Mouse (Mus musculus) MEL (cell line): ENCODE measurements around the gene Cables2. TPM values are rescaled to one million over a fixed set of nuclear protein-coding genes. Genes with fewer than 3 reads are reported as not detected.

ENCODE experiments used
- DNase-seq: peaks from one replicate; pipeline ENCODE4 v3.0.0; 2011; ENCODE audit warnings: low read depth, low spot score
- H3K27ac ChIP-seq: 2 replicates; pipeline ENCODE4 v1.5.1; 2012; ENCODE audit warnings: low read depth, mild to moderate bottlenecking, control low read depth, low read length, moderate library complexity; ENCODE audit not compliant: control insufficient read depth
- H3K27me3 ChIP-seq, 2 experiments: fragments of 150-350 bp in 1 of 2; sonication (generic) in 1 of 2; 2 replicates each; pipeline ENCODE4 v1.6.1; 2012; ENCODE audit warnings: low read length in 2 of 2, mild to moderate bottlenecking in 2 of 2, improper control_type of control experiment in 1 of 2, moderate library complexity in 1 of 2; ENCODE audit not compliant: insufficient read depth in 2 of 2, control insufficient read depth in 1 of 2
- H3K36me3 ChIP-seq, 2 experiments: 2 replicates each; pipeline ENCODE4 v1.6.1; 2012 to 2014; ENCODE audit warnings: low read length in 2 of 2, improper control_type of control experiment in 1 of 2, inconsistent platforms in 1 of 2, mild to moderate bottlenecking in 1 of 2; ENCODE audit not compliant: insufficient read depth in 2 of 2, control insufficient read depth in 1 of 2
- H3K4me1 ChIP-seq, 2 experiments: fragments of 150-350 bp in 1 of 2; sonication (generic) in 1 of 2; 2 replicates each; pipeline ENCODE4 v1.6.1; 2012; ENCODE audit warnings: low read length in 2 of 2, improper control_type of control experiment in 1 of 2, mild to moderate bottlenecking in 1 of 2; ENCODE audit not compliant: insufficient read depth in 2 of 2, control insufficient read depth in 1 of 2
- H3K4me3 ChIP-seq, 2 experiments: fragments of 150-350 bp in 1 of 2; sonication (generic) in 1 of 2; 2 replicates each; pipeline ENCODE4 v1.5.1; 2012; ENCODE audit warnings: low read depth in 2 of 2, low read length in 2 of 2, mild to moderate bottlenecking in 2 of 2, moderate library complexity in 2 of 2, control low read depth in 1 of 2, improper control_type of control experiment in 1 of 2; ENCODE audit not compliant: control insufficient read depth in 1 of 2, insufficient read depth in 1 of 2
- H3K79me2 ChIP-seq: 2 replicates; pipeline ENCODE4 v1.6.1; 2012; ENCODE audit warnings: mild to moderate bottlenecking, low read length, moderate library complexity; ENCODE audit not compliant: control insufficient read depth, poor library complexity, insufficient read depth
- H3K9ac ChIP-seq: 2 replicates; pipeline ENCODE4 v1.6.1; 2012; ENCODE audit warnings: low read depth, mild to moderate bottlenecking, control low read depth, low read length, moderate library complexity; ENCODE audit not compliant: control insufficient read depth, poor library complexity, severe bottlenecking
- H3K9me3 ChIP-seq: fragments of 150-350 bp; sonication (generic); replicated peaks from 2 replicates; pipeline ENCODE4 v1.6.1; 2012; ENCODE audit warnings: mild to moderate bottlenecking, low read length, improper control_type of control experiment, moderate library complexity; ENCODE audit not compliant: insufficient read depth
- BHLHE40 ChIP-seq: IDR thresholded peaks from 2 replicates; pipeline ENCODE4 v1.6.1; 2012; ENCODE audit warnings: low read depth, mild to moderate bottlenecking, inconsistent platforms, low read length, improper control_type of control experiment, borderline replicate concordance
- CHD1 ChIP-seq: IDR thresholded peaks from 2 replicates; pipeline ENCODE4 v1.6.1; 2012; ENCODE audit warnings: low read depth, mild to moderate bottlenecking, inconsistent platforms, low read length, improper control_type of control experiment
- CTCF ChIP-seq, 3 experiments: IDR thresholded peaks in 2 of 3; conservative IDR thresholded peaks in 1 of 3; 2 replicates each; pipeline ENCODE4 v1.5.1; 2011 to 2012; ENCODE audit warnings: low read length in 3 of 3, low read depth in 2 of 3, mild to moderate bottlenecking in 2 of 3, improper control_type of control experiment in 1 of 3, inconsistent platforms in 1 of 3, mixed read lengths in 1 of 3, moderate library complexity in 1 of 3; ENCODE audit not compliant: control insufficient read depth in 1 of 3, insufficient read depth in 1 of 3, poor library complexity in 1 of 3, severe bottlenecking in 1 of 3
- ELF1 ChIP-seq: IDR thresholded peaks from 2 replicates; pipeline ENCODE4 v1.6.1; 2014; ENCODE audit warnings: low read depth, mild to moderate bottlenecking, inconsistent platforms, low read length, improper control_type of control experiment, moderate library complexity
- EP300 ChIP-seq, 2 experiments: IDR thresholded peaks; 2 replicates each; pipeline ENCODE4 v1.6.1; 2011; ENCODE audit warnings: improper control_type of control experiment in 2 of 2, low read length in 2 of 2, low read depth in 1 of 2, mild to moderate bottlenecking in 1 of 2
- GABPA ChIP-seq: IDR thresholded peaks from 2 replicates; pipeline ENCODE4 v1.6.1; 2012; ENCODE audit warnings: low read depth, mild to moderate bottlenecking, inconsistent platforms, low read length, improper control_type of control experiment, moderate library complexity
- GATA1 ChIP-seq: IDR thresholded peaks from 2 replicates; pipeline ENCODE4 v1.6.1; 2011; ENCODE audit warnings: low read depth, low read length, improper control_type of control experiment
- HCFC1 ChIP-seq: IDR thresholded peaks from 2 replicates; pipeline ENCODE4 v1.6.1; 2012; ENCODE audit warnings: low read depth, mild to moderate bottlenecking, inconsistent platforms, low read length, improper control_type of control experiment, moderate library complexity
- JUND ChIP-seq: IDR thresholded peaks from 2 replicates; pipeline ENCODE4 v1.6.1; 2011; ENCODE audit warnings: low read depth, mild to moderate bottlenecking, improper control_type of control experiment, low read length
- MAFK ChIP-seq: IDR thresholded peaks from 2 replicates; pipeline ENCODE4 v1.6.1; 2011; ENCODE audit warnings: low read depth, mild to moderate bottlenecking, low read length, improper control_type of control experiment, borderline replicate concordance
- MAX ChIP-seq: IDR thresholded peaks from 2 replicates; pipeline ENCODE4 v1.6.1; 2011; ENCODE audit warnings: low read length, improper control_type of control experiment
- MXI1 ChIP-seq: IDR thresholded peaks from 2 replicates; pipeline ENCODE4 v1.6.1; 2011; ENCODE audit warnings: mild to moderate bottlenecking, low read depth, low read length, improper control_type of control experiment
- MYC ChIP-seq: IDR thresholded peaks from 2 replicates; pipeline ENCODE4 v1.6.1; 2011; ENCODE audit warnings: low read depth, mild to moderate bottlenecking, low read length, improper control_type of control experiment, moderate library complexity
- NRF1 ChIP-seq: IDR thresholded peaks from 2 replicates; pipeline ENCODE4 v1.6.1; 2014; ENCODE audit warnings: low read depth, mild to moderate bottlenecking, inconsistent platforms, low read length, improper control_type of control experiment, moderate library complexity; ENCODE audit not compliant: poor library complexity, insufficient read depth, severe bottlenecking
- POLR2AphosphoS2 ChIP-seq: IDR thresholded peaks from 2 replicates; pipeline ENCODE4 v1.6.1; 2011; ENCODE audit warnings: low read length, improper control_type of control experiment
- RCOR1 ChIP-seq: IDR thresholded peaks from 2 replicates; pipeline ENCODE4 v1.6.1; 2012; ENCODE audit warnings: low read depth, mild to moderate bottlenecking, inconsistent platforms, low read length, improper control_type of control experiment
- SIN3A ChIP-seq: IDR thresholded peaks from 2 replicates; pipeline ENCODE4 v1.6.1; 2012; ENCODE audit warnings: low read length, improper control_type of control experiment, inconsistent platforms
- TAL1 ChIP-seq: IDR thresholded peaks from 2 replicates; pipeline ENCODE4 v1.6.1; 2012; ENCODE audit warnings: mild to moderate bottlenecking, inconsistent platforms, low read length, moderate library complexity, mixed read lengths
- TBP ChIP-seq: IDR thresholded peaks from 2 replicates; pipeline ENCODE4 v1.8.0; 2011; ENCODE audit warnings: low read depth, low read length, improper control_type of control experiment
- TCF12 ChIP-seq: IDR thresholded peaks from 2 replicates; pipeline ENCODE4 v1.6.1; 2014; ENCODE audit warnings: low read depth, mild to moderate bottlenecking, inconsistent platforms, low read length, improper control_type of control experiment, moderate library complexity
- UBTF ChIP-seq: IDR thresholded peaks from 2 replicates; pipeline ENCODE4 v1.6.1; 2012; ENCODE audit warnings: low read depth, mild to moderate bottlenecking, inconsistent platforms, low read length, improper control_type of control experiment, moderate library complexity, borderline replicate concordance; ENCODE audit not compliant: insufficient read depth
- USF2 ChIP-seq, 2 experiments: IDR thresholded peaks; 2 replicates each; pipeline ENCODE4 v1.6.1; 2011 to 2012; ENCODE audit warnings: improper control_type of control experiment in 2 of 2, low read length in 2 of 2, borderline replicate concordance in 1 of 2, inconsistent platforms in 1 of 2, low read depth in 1 of 2, mild to moderate bottlenecking in 1 of 2; ENCODE audit not compliant: insufficient read depth in 1 of 2
- ZC3H11A ChIP-seq: IDR thresholded peaks from 2 replicates; pipeline ENCODE4 v1.6.1; 2012; ENCODE audit warnings: low read depth, mild to moderate bottlenecking, inconsistent platforms, low read length, improper control_type of control experiment
- ZKSCAN1 ChIP-seq: IDR thresholded peaks from 2 replicates; pipeline ENCODE4 v1.6.1; 2012; ENCODE audit warnings: low read depth, mild to moderate bottlenecking, inconsistent platforms, low read length, improper control_type of control experiment, moderate library complexity
- ZMIZ1 ChIP-seq: IDR thresholded peaks from 2 replicates; pipeline ENCODE4 v1.6.1; 2012; ENCODE audit warnings: low read depth, mild to moderate bottlenecking, inconsistent platforms, low read length, improper control_type of control experiment, moderate library complexity
- polyA plus RNA-seq, 2 experiments: library from polyadenylated mRNA; stranded (reverse) in 1 of 2; unstranded in 1 of 2; fragments of >175 nt in 1 of 2; fragments of >200 nt in 1 of 2; gene quantifications; 2 replicates each; pipeline versions ENCODE4 v1.2.1 to v1.2.4; 2012; ENCODE audit warnings: low replicate concordance in 2 of 2, low read depth in 1 of 2; ENCODE audit not compliant: insufficient read length in 2 of 2, insufficient read depth in 1 of 2, missing spikeins in 1 of 2
- total RNA-seq: library from RNA; depleted of rRNA; stranded (reverse); fragments of 300-350 nt; gene quantifications from 2 replicates; pipeline ENCODE4 v1.2.3, GENCODE M21; 2012

Gene Cables2
- total and polyA plus RNA-seq, 3 experiments = 10.7 to 16.7 TPM; not detected in 1

- no peak overlapping the region for H3K9ac ChIP-seq
- no peak for DNase-seq
- H3K27me3 ChIP-seq = peaks cover 0 to 2% of the 10 kb centered on the region in 2 experiments; a peak in 2 of 4 replicates
- no peaks in the 10 kb centered on the region; a peak in 1 of 4 replicates for H3K4me1 ChIP-seq
- no peaks in the 10 kb centered on the region for H3K79me2 ChIP-seq
- H3K27ac ChIP-seq = no peak overlapping the region
- H3K4me3 ChIP-seq = no peak overlapping the region
- TF ChIP-seq MAFK (no peak), TAL1 (no peak), ZKSCAN1 (no peak), UBTF (no peak), ZC3H11A (no peak), USF2 (IDR thresholded peaks at IDR 0.05; ENCODE audit: borderline replicate concordance in 1 of 2, insufficient read depth in 1 of 2, low read depth in 1 of 2, low read length in 2 of 2) (no peak), JUND (no peak), CHD1 (no peak), TCF12 (no peak), BHLHE40 (no peak), SIN3A (no peak), MAX (no peak), ELF1 (no peak), HCFC1 (no peak), CTCF (IDR thresholded peaks at IDR 0.05 in 2 of 3, conservative IDR thresholded peaks at IDR 0.05 in 1 of 3; ENCODE audit: control insufficient read depth in 1 of 3, insufficient read depth in 1 of 3, low read depth in 2 of 3, low read length in 3 of 3, poor library complexity in 1 of 3, severe bottlenecking in 1 of 3) (no peak)
- no peaks in the 10 kb centered on the region for H3K36me3 ChIP-seq
- no peaks in the 10 kb centered on the region for H3K9me3 ChIP-seq
Measured at GRCm38 (mm10) chr2:180300771-180301170, 27.5 kb upstream of the Cables2 start.

- Histone ChIP-seq H3K9ac (no peak overlapping the region), H3K4me3 (no peak overlapping the region), H3K4me1 (no peaks in the 10 kb centered on the region; a peak in 1 of 4 replicates), H3K36me3 (no peaks in the 10 kb centered on the region), H3K79me2 (no peaks in the 10 kb centered on the region), H3K27me3 (peaks cover 0 to 2% of the 10 kb centered on the region in 2 experiments; a peak in 2 of 4 replicates), H3K27ac (no peak overlapping the region), H3K9me3 (no peaks in the 10 kb centered on the region)
- TF ChIP-seq TBP (no peak), MYC (no peak), NRF1 (no peak), MXI1 (no peak), POLR2AphosphoS2 (no peak), TCF12 (no peak), GATA1 (no peak), USF2 (IDR thresholded peaks at IDR 0.05; ENCODE audit: borderline replicate concordance in 1 of 2, insufficient read depth in 1 of 2, low read depth in 1 of 2, low read length in 2 of 2) (no peak), ZMIZ1 (no peak), JUND (no peak), EP300 (IDR thresholded peaks at IDR 0.05; ENCODE audit: low read depth in 1 of 2, low read length in 2 of 2) (no peak), HCFC1 (no peak), ELF1 (no peak), CTCF (IDR thresholded peaks at IDR 0.05 in 2 of 3, conservative IDR thresholded peaks at IDR 0.05 in 1 of 3; ENCODE audit: control insufficient read depth in 1 of 3, insufficient read depth in 1 of 3, low read depth in 2 of 3, low read length in 3 of 3, poor library complexity in 1 of 3, severe bottlenecking in 1 of 3) (no peak), GABPA (no peak), RCOR1 (no peak)
- DNase-seq = no peak
Measured at GRCm38 (mm10) chr2:180300252-180300651, 27.0 kb upstream of the Cables2 start.
